Mouse (Mus musculus) cerebellum, postnatal 14 days (tissue): Measurements from ENCODE around the gene Odf3.

Source experiments
- DNase-seq, 2 experiments: peaks; one replicate each; pipeline ENCODE4 v3.0.0; 2021; ENCODE audit warnings: mixed read lengths in 2 of 2

The Odf3 gene

GRCm38 (mm10) chr7:140847755-140848580 is at the start of gene Odf3:
Gene Odf3 (plus strand): TSS chr7:140847805.
- peak in 1 of 2 experiments; percentile 48 for DNase-seq

- DNase-seq: no peak
These were observed 49.4 kb upstream of the Odf3 start for GRCm38 (mm10) chr7:140798212-140798611.

GRCm38 (mm10) chr7:140802629-140803028 is 45.0 kb upstream of the Odf3 start:
- DNase-seq: no peak

GRCm38 (mm10) chr7:140805704-140806103 is 41.9 kb upstream of the Odf3 start:
- peak; percentile 30 to 49 for DNase-seq

GRCm38 (mm10) chr7:140810496-140810895 is 37.1 kb upstream of the Odf3 start:
- no peak for DNase-seq

- no peak for DNase-seq
These were observed 35.9 kb upstream of the Odf3 start for GRCm38 (mm10) chr7:140811714-140812113.

GRCm38 (mm10) chr7:140812850-140813249 is 34.8 kb upstream of the Odf3 start:
- no peak for DNase-seq

- DNase-seq: peak in 1 of 2 experiments; percentile 38
These were observed 27.4 kb upstream of the Odf3 start for GRCm38 (mm10) chr7:140820173-140820572.

- DNase-seq: peak in 1 of 2 experiments; percentile 30
These were observed 26.3 kb upstream of the Odf3 start for GRCm38 (mm10) chr7:140821305-140821652.

- peak; percentile 90 to 98 for DNase-seq
These were observed 25.8 kb upstream of the Odf3 start, which contains the start of gene Zfp941 for GRCm38 (mm10) chr7:140821653-140822329. Gene Zfp941 (minus strand): TSS chr7:140822178.

GRCm38 (mm10) chr7:140822731-140823130 is 24.9 kb upstream of the Odf3 start:
- DNase-seq: peak in 1 of 2 experiments; percentile 32

- DNase-seq: peak; percentile 77 to 78
These were observed 19.3 kb upstream of the Odf3 start for GRCm38 (mm10) chr7:140828171-140828881.

GRCm38 (mm10) chr7:140831447-140831846 is 16.2 kb upstream of the Odf3 start:
- no peak for DNase-seq

- DNase-seq: no peak
These were observed 14.3 kb upstream of the Odf3 start for GRCm38 (mm10) chr7:140833341-140833740.

- DNase-seq: peak in 1 of 2 experiments; percentile 43
These were observed 12.4 kb upstream of the Odf3 start, which contains the start of gene Urah for GRCm38 (mm10) chr7:140834968-140835757. Gene Urah (plus strand): TSS chr7:140835018.

- DNase-seq: no peak
These were observed 11.9 kb upstream of the Odf3 start for GRCm38 (mm10) chr7:140835758-140836087.

GRCm38 (mm10) chr7:140836243-140837115 is 11.1 kb upstream of the Odf3 start:
- no peak for DNase-seq

GRCm38 (mm10) chr7:140839556-140839955 is 8.0 kb upstream of the Odf3 start:
- no peak for DNase-seq

- DNase-seq: no peak
These were observed 6.6 kb upstream of the Odf3 start for GRCm38 (mm10) chr7:140840750-140841735.

- no peak for DNase-seq
These were observed 3.8 kb upstream of the Odf3 start for GRCm38 (mm10) chr7:140843806-140844205.
